Mouse (Mus musculus) spleen, postnatal 0 days (tissue): ENCODE results near the gene Prg4. TPM values are rescaled to one million over a fixed set of nuclear protein-coding genes. Genes with fewer than 3 reads are reported as not detected.

ENCODE experiments used
- polyA plus RNA-seq: library from polyadenylated mRNA; unstranded; fragments of >200 nt; fragmentation: Nextera tagmentation; extraction: Ambion mirVana; gene quantifications from 2 replicates; pipeline ENCODE4 v1.2.1, GENCODE M21; 2015

Gene Prg4
- 0.61 and 0.75 TPM in 2 replicates for polyA plus RNA-seq

DNA sequence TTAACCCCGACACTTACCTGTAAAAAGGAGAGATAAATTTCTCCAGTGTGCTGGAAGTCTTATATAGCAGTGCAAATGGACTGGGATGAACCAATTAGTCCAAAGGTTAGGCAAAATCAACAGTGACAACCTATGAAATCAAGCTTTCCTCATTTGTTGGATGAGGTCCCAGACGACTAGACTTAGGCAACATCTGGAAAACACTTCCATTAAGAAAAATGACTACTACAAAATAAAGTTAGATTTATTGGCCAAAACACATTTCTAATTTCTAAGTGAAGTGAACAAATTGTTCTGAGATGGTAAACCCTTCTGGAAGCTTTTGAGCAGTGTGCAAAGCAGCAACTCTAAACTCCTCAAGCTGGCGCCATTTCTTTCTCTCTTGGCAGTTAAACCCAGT lies at the start of gene Prg4:
TSS of gene Prg4 (minus strand) at position 34 of the 400 bp plus-strand sequence.

Other genes with a start within 250 kb of the Prg4 start
- not detected in 2 replicates for gene Pdc, start 146.7 kb downstream of the Prg4 start, polyA plus RNA-seq
- gene Tpr, start 73.3 kb downstream of the Prg4 start, polyA plus RNA-seq = 150 and 156 TPM in 2 replicates
- 21.6 and 25.9 TPM in 2 replicates for gene Odr4, start 73.1 kb downstream of the Prg4 start, polyA plus RNA-seq